Mouse (Mus musculus): ENCODE results near the gene Gm10135. TPM values are rescaled to one million over a fixed set of nuclear protein-coding genes. Genes with fewer than 3 reads are reported as not detected.

Gm10135 gene
- polyA plus RNA-seq, 1 experiment from 2014 or later: not detected

Other genes with a start within 250 kb of the Gm10135 start
- 0.12 TPM in 1 of 2 replicates, not detected in the other for gene Txk, start 221.9 kb downstream of the Gm10135 start, polyA plus RNA-seq (2016; fragmentation: Nextera tagmentation; extraction: Ambion mirVana)
- gene Tec, start 106.2 kb downstream of the Gm10135 start, polyA plus RNA-seq (2016; fragmentation: Nextera tagmentation; extraction: Ambion mirVana): 6.5 and 7.8 TPM in 2 replicates
- 27.7 and 30.9 TPM in 2 replicates for gene Slain2, start 60.4 kb downstream of the Gm10135 start, polyA plus RNA-seq (2016; fragmentation: Nextera tagmentation; extraction: Ambion mirVana)
- 24.8 and 25.5 TPM in 2 replicates for gene Slc10a4, start 32.2 kb upstream of the Gm10135 start, polyA plus RNA-seq (2016; fragmentation: Nextera tagmentation; extraction: Ambion mirVana)

Data from hindbrain, embryonic 12.5 days (tissue).